Mouse (Mus musculus) gastrocnemius, adult 2 months (tissue): Measurements from ENCODE around the gene Rbfox1. TPM values are rescaled to one million over a fixed set of nuclear protein-coding genes. Genes with fewer than 3 reads are reported as not detected.
A peak's percentile ranks its signal among the peaks of the same experiment; 100 is the strongest.

ENCODE experiments used
- DNase-seq: peaks from one replicate; pipeline ENCODE4 v3.0.0; 2022
- H3K27ac ChIP-seq: fragments of 200-600 bp; 2 replicates; pipeline ENCODE4 v1.8.1; 2022; ENCODE audit warnings: mild to moderate bottlenecking
- H3K4me3 ChIP-seq: fragments of 200-600 bp; 2 replicates; pipeline ENCODE4 v1.8.1; 2022; ENCODE audit warnings: mild to moderate bottlenecking, moderate library complexity
- CTCF ChIP-seq: fragments of 200-600 bp; IDR thresholded peaks from 2 replicates; pipeline ENCODE4 v1.8.1; 2022; ENCODE audit warnings: antibody characterized with exemption, mild to moderate bottlenecking, moderate library complexity
- intact Hi-C: fragments of 180-260 bp; cut with DNase I; formaldehyde crosslinking; loops from one replicate; pipeline ENCODE4 v1.15.1; 2025
- total RNA-seq, 2 experiments: library from RNA; stranded (reverse); gene quantifications; 2 replicates each; pipeline ENCODE4 v1.2.3; 2021

The Rbfox1 gene
- total RNA-seq, 2 experiments from 2014 or later: 194 to 277 TPM

DNA sequence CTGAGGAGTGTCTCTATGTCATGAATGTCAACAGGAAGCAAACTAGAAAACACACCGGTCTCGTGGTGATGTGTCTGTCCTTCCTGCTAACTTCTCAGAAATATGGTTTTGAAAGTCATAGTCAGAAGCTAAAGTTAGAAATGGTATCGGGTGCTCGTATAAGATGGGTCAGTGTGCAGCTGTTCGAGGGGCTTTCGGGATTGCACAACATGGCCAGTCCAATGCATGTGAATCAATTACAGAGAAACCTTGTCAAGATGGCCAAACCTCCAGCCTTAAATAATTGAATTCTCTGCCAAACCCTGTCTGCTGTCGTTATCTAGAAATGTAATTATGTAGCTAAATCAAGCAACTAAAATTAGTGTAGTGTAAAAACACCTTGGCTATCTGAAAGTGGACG is 1182.0 kb downstream of the Rbfox1 start:
- intact Hi-C loops: no loop called here
- Histone ChIP-seq H3K4me3 (no peak overlapping the region), H3K27ac (peak overlapping the region; percentile 97)
- no peak for DNase-seq
- TF ChIP-seq CTCF: no peak

DNA sequence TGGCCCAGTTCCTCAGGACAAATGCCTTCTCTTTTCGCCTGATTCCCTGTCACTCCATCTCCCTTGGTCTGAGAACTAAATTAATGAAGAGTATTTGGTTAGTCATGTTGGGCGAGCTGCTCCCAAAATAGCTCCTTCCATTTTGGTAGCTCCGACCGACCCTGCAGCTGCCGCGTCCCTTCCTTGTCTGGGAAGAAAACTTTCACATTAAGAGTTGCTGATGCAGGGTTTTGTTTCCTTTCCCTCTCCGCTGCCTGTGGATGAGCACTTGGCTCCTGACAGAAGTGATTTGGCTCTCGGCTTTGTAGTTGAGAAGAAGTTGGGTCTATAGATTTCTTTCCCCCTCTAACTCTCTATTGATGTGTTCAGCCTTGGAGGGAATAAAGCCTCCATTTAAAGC is 1184.4 kb downstream of the Rbfox1 start:
- TF ChIP-seq CTCF: no peak
- Histone ChIP-seq H3K27ac (peak overlapping the region; percentile 97), H3K4me3 (peak overlapping the region; percentile 69)
- intact Hi-C loops: no loop called here
- DNase-seq: peak; percentile 76

DNA sequence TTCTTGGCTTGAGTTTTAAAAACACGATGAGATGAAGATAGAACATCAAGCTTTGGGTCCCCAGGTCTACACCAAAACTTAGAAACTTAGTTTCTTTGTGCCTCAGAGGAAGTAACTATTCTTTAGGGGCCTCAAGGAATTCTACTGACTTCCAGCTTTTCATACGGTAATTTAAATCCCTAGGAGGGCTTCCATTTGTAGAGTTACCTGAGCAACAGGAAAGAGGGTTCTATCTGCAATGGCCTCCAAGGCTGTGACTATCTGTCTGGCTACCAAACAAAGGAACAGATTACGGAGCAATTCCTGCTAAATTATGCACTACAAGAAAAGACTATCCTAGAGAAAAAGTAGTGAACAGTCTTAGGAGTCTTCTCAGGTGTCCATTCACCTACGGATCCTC is 1189.6 kb downstream of the Rbfox1 start:
- intact Hi-C loops: loop anchor here (2.0 kb wide), 1 partner anchor 20 kb away; no protein-coding TSS in a partner anchor
- H3K4me3 ChIP-seq: peak overlapping the region; percentile 69
- peak overlapping the region; percentile 91 for H3K27ac ChIP-seq
- TF ChIP-seq CTCF: no peak
- no peak for DNase-seq

DNA sequence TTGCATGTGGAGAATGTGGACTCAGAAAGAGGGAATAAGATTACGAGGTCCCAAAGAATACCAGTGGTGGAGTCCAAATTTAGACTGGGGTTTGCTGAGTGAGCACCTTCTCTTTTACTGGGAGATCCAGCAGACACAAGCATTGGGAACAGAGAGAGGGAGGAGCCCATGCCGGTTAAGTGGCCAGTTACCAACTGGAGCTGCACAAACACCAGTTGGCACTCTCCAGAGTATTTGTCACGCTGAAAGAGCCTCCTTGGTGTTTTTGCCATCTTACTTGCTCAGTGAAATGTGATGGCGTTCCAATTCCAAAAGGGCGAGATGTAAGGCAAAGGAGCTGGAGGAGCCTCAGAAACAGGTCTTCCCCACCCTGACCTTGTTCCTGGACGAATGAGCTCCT is 1190.6 kb downstream of the Rbfox1 start:
- Histone ChIP-seq H3K27ac (peak overlapping the region; percentile 91), H3K4me3 (peak overlapping the region; percentile 69)
- intact Hi-C loops: loop anchor here (2.0 kb wide), 1 partner anchor 19 kb away; no protein-coding TSS in a partner anchor
- no peak for TF ChIP-seq CTCF
- DNase-seq: peak; percentile 71

DNA sequence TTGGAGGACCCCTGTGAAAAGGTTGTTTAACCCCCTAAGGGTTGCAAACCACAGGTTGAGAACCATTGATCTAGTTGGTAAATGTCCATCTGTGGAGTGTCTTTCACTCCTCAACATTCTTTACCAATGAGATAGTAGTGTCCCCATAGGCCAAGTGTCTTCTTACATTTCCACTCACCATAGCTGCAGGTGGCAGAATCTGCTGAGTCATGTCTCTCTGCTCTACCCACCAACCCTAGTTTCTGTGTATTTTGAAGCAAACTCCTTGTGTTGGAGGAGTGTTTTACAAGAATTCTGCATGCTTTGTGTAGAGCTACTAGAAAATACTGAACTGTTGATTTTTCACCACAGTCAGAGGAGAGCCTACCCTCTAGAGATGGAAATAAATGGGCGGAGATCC is 1191.2 kb downstream of the Rbfox1 start:
- no peak for TF ChIP-seq CTCF
- no peak for DNase-seq
- intact Hi-C loops: no loop called here
- Histone ChIP-seq H3K27ac (peak overlapping the region; percentile 91), H3K4me3 (peak overlapping the region; percentile 69)

DNA sequence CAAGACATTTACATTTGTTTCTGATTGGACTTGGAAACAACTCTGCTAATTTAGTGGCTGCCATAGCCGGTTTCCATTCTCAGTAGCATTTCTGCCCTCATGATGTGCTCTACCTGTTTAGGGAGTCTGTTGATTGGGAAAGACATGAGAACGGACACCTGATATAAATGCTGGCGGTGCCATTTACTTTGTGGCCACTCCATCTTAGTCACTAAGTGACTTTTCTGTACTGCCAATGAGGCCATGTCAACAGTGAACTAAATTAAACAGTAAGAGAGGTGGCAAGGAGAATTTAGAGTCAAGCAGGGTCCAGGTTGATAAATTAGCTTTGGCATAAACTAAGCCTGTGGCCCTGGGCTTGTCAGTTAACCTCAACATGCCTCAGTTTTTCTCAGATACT is 1191.6 kb downstream of the Rbfox1 start:
- intact Hi-C loops: no loop called here
- peak; percentile 55 for DNase-seq
- Histone ChIP-seq H3K4me3 (peak overlapping the region; percentile 69; the same call in 1 of the 2 replicates), H3K27ac (peak overlapping the region; percentile 91)
- TF ChIP-seq CTCF: no peak

DNA sequence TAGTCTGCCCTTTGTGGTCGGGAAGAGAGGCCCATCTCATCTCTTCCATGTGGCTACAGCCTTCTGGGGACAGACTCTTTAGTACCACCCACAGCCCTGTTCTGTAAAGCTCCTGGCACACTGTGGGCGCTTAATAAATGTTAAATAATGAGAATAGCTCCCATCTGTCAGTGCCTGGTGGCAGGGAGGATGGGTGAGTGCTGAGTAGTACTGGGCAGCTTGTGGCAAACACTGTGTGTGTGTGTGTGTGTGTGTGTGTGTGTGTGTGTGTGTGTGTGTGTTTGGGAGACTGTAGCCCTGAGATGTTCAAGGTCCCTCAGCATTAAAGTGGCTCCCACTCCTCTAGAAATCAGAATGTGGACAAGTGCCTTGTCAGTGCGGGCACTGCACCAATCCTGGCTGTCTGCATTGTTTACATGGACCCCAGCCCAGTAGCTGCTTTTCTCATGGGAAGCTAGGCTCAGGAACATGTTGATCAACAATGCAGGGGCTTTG is 1196.0 kb downstream of the Rbfox1 start:
- no peak for DNase-seq
- Histone ChIP-seq H3K4me3 (peak overlapping the region; percentile 39), H3K27ac (peak overlapping the region; percentile 91)
- no peak for TF ChIP-seq CTCF
- intact Hi-C loops: no loop called here

DNA sequence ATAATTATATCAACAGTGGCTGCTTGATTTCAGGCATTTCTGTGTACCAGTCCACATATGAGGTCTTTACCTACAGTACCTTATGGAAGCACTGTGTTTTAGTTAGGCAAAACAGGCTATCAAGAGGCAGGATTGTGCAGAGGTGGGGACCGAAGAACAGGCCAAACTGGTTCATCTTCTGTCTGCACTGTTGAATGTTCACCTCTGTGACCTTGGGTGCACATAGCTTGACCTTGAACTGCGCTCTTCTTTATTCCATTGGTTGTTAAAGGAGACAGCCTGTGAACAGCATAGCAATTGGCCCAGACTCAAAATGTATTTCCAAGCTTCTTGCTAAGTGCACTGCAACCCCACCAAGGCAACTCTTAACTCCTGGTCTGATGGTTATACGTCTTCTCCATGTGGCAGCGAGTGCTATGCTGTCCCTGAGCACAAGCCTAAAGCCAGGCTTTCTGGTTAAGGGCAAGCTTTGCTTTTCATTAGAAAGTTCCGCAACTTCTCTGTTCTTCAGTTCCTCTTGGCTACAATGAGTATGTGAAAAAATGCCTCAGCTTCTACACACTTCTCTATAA is 1196.6 kb downstream of the Rbfox1 start:
- no peak for DNase-seq
- peak overlapping the region; percentile 38 for H3K4me3 ChIP-seq
- peak overlapping the region; percentile 91 for H3K27ac ChIP-seq
- no peak for TF ChIP-seq CTCF
- intact Hi-C loops: no loop called here

DNA sequence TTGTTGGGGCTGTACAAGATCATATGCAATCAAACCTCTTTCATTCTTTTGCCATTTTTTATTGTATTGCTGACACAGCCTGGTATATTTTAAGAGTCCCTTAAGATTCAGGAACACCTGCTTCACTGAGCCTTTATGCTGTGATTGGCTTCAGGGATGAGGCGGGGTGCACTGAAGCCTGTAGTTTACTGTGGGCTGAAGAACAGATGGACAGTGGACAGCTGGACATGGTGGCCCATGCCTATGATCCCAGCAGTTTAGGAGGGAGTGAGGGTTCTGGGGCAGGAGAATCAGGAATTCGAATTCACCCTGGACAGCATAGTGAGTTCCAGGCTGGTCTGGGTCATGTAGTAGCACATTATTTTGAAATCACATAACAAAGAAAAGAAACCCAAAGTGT is 1198.8 kb downstream of the Rbfox1 start:
- Histone ChIP-seq H3K4me3 (no peak overlapping the region), H3K27ac (peak overlapping the region; percentile 66)
- intact Hi-C loops: no loop called here
- DNase-seq: no peak
- TF ChIP-seq CTCF: no peak

DNA sequence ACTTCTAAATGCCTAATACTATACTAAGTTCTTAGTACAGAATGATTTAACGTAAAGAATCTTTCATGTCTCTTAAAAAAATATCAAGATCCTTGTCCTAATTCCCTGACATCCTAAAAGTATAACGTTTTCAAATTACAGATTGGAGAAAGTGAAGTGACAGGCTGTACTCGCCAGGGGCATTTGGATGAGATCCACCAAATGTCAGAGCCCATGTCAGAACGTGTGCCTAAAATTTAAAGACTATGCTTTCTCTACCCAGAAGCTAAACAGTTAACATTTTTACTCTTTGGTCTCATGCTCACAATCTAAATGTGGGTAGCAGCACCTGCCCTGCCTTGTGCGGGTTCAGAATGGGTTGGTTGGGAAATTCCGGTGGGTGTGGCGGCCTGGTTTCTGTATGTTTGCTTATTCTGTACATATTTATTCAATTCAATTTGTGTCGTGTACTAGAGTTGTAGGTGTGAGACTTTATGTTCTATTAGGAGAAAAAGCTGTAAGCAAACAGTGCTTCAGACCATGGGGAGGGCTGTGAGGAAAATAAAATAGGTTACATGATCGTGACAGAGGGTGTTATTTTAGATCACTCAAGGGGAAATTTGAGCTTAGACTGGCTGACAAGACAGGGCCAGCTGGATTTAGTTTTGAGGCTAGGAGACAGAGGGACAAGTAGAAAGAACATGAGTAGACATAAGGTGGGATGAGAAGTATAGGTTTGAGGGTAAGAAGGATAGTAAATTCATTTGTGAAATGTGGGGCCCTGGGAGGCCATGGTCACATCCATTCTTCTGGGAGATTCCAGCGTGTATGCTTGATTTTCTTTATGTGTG is 1203.7 kb downstream of the Rbfox1 start:
- peak overlapping the region; percentile 38 for H3K4me3 ChIP-seq
- no peak for TF ChIP-seq CTCF
- intact Hi-C loops: no loop called here
- peak overlapping the region; percentile 94 for H3K27ac ChIP-seq
- peak; percentile 53 for DNase-seq

DNA sequence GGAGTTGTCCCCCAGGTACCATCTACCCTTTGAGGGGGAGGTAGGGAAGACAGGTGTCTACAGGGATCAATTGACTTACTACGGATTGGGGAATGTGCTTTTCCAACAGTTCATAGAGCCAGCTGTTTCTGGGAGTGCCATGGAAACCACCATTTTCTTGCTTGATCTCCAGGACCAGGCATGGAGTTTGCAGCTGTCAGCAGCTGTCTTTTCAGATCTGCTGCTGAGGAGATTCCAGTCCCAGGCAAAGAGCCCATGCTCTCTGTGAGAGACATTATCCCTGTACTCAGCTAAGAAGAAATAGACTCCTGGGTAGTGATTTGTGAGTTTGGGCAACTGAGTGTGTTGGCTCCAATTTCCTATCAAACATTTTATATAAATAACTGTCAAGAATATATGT is 1204.3 kb downstream of the Rbfox1 start:
- peak overlapping the region; percentile 94 for H3K27ac ChIP-seq
- intact Hi-C loops: no loop called here
- no peak for TF ChIP-seq CTCF
- peak overlapping the region; percentile 29 for H3K4me3 ChIP-seq
- peak; percentile 78 for DNase-seq

DNA sequence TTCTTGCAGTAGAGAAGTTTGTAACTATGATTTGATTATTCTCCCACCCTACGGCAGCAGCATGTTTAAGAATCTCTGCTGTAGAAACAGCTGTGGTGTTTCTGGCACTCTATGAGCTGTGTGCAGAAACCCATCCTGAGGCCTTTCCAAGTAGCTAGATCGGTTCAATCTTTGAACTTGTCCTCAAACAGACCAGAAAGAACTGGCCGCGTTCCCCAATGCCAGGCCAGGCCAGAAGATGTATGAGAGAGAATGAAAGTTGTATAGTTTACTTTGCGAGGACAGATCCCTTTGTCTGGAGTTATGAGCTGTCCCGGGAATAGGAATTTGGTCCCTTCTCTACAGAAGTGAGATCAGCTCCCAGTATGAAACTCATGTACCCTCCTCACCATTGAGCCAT is 1205.0 kb downstream of the Rbfox1 start:
- Histone ChIP-seq H3K4me3 (peak overlapping the region; percentile 24; the same call in 1 of the 2 replicates), H3K27ac (peak overlapping the region; percentile 94)
- TF ChIP-seq CTCF: no peak
- intact Hi-C loops: no loop called here
- peak; percentile 43 for DNase-seq

DNA sequence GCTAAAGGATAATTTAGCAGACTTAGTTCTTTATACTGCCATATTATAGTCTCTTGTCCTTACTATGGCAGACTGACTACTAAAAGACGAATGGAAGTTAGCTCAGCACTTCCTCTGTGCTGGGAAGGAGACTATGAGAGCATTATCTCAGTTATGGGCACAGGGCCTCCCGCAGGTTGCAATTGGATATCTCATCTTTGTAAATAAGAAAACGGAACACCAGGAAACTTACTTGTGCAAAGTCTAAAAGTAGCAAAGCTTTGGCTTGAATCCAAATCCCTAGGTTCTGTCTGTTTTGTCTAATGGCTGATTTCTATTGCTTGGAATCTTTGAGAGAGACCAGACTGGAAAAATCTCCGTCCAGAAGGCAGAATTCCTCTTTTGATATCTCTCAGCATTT is 1207.7 kb downstream of the Rbfox1 start:
- DNase-seq: no peak
- no peak overlapping the region for H3K4me3 ChIP-seq
- intact Hi-C loops: no loop called here
- TF ChIP-seq CTCF: no peak
- H3K27ac ChIP-seq: peak overlapping the region; percentile 85
